Mouse (Mus musculus) colon, adult 2 months (tissue): ENCODE results near the gene Tmem259. TPM values are rescaled to one million over a fixed set of nuclear protein-coding genes. Genes with fewer than 3 reads are reported as not detected.

ENCODE experiments used
- polyA plus RNA-seq: library from polyadenylated mRNA; depleted of rRNA; stranded (reverse); fragments of >200 nt; gene quantifications from 2 replicates; pipeline ENCODE4 v1.2.3, GENCODE M21; 2012; rRNA removed

Gene Tmem259
- polyA plus RNA-seq: 384 and 485 TPM in 2 replicates

DNA sequence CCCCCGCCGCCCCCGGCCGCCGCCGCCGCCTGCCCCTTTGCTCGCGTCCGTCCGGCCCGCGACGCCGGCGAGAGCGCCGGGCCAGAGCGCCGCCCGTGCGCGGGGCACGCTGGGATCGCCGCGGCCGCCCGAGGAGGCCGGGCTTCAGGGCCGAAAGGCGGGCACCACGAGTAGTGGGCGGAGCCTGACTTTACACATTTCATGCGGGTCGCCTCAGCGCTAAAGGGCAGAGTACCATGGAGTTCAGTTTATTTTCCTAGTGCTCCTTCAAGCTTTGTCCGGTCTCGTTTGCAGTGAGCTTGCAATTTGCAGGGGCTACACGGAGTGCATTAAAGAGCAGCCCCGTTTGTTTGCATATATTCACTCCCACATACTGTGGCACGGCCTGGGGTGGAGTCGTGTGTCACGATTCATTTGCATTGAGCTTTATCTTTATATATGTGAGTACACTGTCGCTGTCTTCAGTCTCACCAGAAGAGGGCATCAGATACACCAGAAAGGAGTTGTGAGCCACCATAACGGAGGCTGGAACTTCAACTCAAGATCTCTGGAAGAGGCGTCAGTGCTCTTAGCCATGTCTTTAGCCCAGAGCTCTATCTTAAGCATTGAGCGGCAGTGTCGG lies at the start of gene Tmem259:
Gene Tmem259, minus strand, starts transcription at position 136 of the 622 bp plus-strand sequence.

DNA sequence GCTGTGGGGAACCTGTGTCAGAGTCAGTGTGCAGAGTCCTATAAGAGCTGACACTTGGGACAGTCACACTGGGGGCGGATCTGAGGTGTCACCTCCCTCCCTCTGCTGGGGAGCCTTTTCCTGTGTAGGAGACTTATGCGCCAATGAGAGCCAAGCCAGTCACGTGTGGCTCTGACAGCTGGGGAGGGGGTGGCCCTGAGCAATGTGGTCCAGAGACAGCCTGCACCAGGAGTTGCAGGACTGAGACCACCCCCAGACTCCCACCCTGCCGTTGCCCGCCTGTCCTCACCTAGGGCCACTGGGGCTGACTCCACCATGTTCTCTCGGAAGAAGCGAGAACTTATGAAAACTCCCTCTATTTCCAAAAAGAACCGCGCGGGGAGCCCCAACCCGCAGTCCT lies 32.4 kb upstream of the Tmem259 start, which contains the start of gene Arhgap45:
Gene Arhgap45, plus strand, starts transcription at position 143 of the 400 bp plus-strand sequence.

DNA sequence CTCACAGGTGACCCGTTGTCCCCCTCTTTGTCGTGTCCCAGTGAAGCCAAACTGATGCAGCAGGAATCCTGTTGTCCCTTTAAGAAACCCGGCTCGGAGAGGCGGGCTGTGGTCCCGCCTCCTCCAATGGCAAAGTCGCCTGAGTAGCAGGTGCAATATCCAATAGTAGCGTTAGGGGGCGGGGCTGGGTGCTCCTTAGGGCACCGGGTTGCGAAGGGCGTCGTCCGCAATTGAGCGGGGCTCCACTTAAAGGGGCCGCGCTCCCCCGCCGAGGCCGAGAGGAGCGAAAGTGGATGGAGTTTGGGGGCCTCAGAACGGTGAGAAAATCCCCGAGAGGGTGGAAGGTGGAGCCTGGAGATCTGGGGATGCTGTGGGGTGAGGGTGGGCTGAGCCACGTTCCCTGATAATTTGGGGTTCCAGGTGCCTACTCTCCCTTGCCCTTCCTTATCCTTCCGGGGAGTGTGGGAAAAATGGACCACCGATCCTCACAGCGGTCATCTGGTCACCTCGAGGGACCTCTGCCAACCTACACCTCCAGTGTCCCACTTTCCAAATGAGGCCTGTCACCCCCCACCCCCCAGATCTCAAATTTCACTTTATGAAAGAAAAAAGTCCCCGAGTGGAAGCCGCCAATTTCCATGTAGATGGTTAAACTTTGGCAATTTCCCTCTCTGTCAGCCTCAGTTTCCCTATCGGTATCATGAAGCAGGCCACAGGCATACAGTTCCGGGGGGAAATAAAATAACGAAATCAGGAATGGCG lies 12.3 kb upstream of the Tmem259 start, which contains the start of gene Abca7:
Gene Abca7, plus strand, starts transcription at position 223 of the 762 bp plus-strand sequence.

GRCm38 (mm10) chr10:79988506-79989271 lies 4.6 kb upstream of the Tmem259 start, which contains the start of gene Cnn2:
Gene Cnn2 (plus strand): TSS chr10:79988584.

GRCm38 (mm10) chr10:79970415-79971182 lies 13.5 kb downstream of the Tmem259 start, which contains the start of gene Grin3b:
Gene Grin3b (plus strand): TSS chr10:79970715.

GRCm38 (mm10) chr10:79959847-79960601 lies 24.1 kb downstream of the Tmem259 start, which contains the start of gene Wdr18:
Gene Wdr18 (plus strand): TSS chr10:79960152.

DNA sequence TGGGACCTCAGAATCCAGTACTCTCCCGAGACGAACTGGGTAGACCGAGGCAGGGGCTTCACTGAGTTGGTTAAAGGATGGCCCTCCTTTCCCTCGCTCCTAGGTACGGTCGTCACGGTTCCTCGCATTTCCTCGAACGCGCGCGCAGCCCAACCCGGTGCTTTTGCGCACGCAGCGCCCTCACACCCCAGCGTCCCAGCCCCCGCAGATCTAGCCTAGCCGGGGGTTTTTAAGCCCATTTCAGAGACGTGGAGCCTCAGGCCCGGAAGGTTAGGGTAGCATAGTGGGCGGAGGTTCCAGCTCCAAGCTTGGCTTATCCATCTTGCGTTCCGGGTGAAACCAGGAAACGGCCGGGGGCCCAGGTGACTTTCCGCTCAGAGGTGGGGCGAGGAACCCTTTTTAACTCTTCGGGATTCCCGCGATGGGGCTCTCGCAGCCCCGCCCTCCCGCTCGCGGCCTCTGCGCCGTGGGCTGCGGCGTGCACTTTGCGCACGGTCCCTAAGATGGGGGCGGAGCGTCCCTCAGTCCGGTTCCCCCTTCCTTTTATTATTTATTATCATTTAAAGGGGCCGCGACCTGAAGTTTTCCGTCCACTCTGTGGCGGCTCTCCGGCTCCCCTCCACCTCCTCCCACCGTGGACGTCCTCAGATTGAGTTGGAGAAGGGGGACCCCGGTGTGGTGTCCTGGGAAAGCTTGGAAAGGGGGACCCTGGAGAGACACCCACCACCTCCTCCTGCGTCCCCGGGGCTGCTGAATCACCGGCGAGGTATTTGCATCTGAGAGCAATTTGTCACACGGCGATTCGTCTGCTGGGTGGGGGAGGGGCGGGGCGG lies 57.4 kb downstream of the Tmem259 start, which contains the start of gene Arid3a:
Gene Arid3a, plus strand, starts transcription at position 553 of the 833 bp plus-strand sequence.

Other genes with a start within 250 kb of the Tmem259 start
- gene Polrmt, start 237.7 kb downstream of the Tmem259 start, polyA plus RNA-seq: 71.0 and 77.4 TPM in 2 replicates
- 0.13 TPM in 1 of 2 replicates, not detected in the other for gene Fgf22, start 229.3 kb downstream of the Tmem259 start, polyA plus RNA-seq
- gene Rnf126, start 217.4 kb downstream of the Tmem259 start, polyA plus RNA-seq: 192 and 253 TPM in 2 replicates
- gene Fstl3, start 207.1 kb downstream of the Tmem259 start, polyA plus RNA-seq: 42.9 and 43.6 TPM in 2 replicates
- 0.06 and 0.23 TPM in 2 replicates for gene Prss57, start 193.4 kb downstream of the Tmem259 start, polyA plus RNA-seq
- gene Palm, start 190.8 kb downstream of the Tmem259 start, polyA plus RNA-seq: 35.1 and 37.1 TPM in 2 replicates
- 267 and 317 TPM in 2 replicates for gene Misp, start 163.3 kb downstream of the Tmem259 start, polyA plus RNA-seq
- 273 and 314 TPM in 2 replicates for gene Ptbp1, start 129.9 kb downstream of the Tmem259 start, polyA plus RNA-seq
- gene Prtn3, start 109.9 kb downstream of the Tmem259 start, polyA plus RNA-seq: 2.2 and 2.6 TPM in 2 replicates
- 4.2 and 6.4 TPM in 2 replicates for gene Plppr3, start 109.7 kb downstream of the Tmem259 start, polyA plus RNA-seq
- gene Elane, start 98.1 kb downstream of the Tmem259 start, polyA plus RNA-seq: 0.15 TPM in 1 of 2 replicates, not detected in the other
- 295 and 596 TPM in 2 replicates for gene Cfd, start 93.5 kb downstream of the Tmem259 start, polyA plus RNA-seq
- gene Med16, start 75.4 kb downstream of the Tmem259 start, polyA plus RNA-seq: 82.9 and 84.0 TPM in 2 replicates
- not detected in 2 replicates for gene Gm26602, start 73.5 kb downstream of the Tmem259 start, polyA plus RNA-seq
- 9.5 and 12.7 TPM in 2 replicates for gene Kiss1r, start 67.4 kb downstream of the Tmem259 start, polyA plus RNA-seq
- 358 and 384 TPM in 2 replicates for gene R3hdm4, start 63.1 kb downstream of the Tmem259 start, polyA plus RNA-seq
- 7.1 and 9.2 TPM in 2 replicates for gene Arid3a, start 57.3 kb downstream of the Tmem259 start, polyA plus RNA-seq
- 43.3 and 45.7 TPM in 2 replicates for gene Wdr18, start 24.2 kb downstream of the Tmem259 start, polyA plus RNA-seq
- not detected in 2 replicates for gene Grin3b, start 13.6 kb downstream of the Tmem259 start, polyA plus RNA-seq
- gene Cnn2, start 4.3 kb upstream of the Tmem259 start, polyA plus RNA-seq: 79.8 and 98.8 TPM in 2 replicates
- gene Abca7, start 12.2 kb upstream of the Tmem259 start, polyA plus RNA-seq: 40.3 and 43.6 TPM in 2 replicates
- gene Arhgap45, start 32.3 kb upstream of the Tmem259 start, polyA plus RNA-seq: 24.6 and 25.0 TPM in 2 replicates
- 179 and 185 TPM in 2 replicates for gene Polr2e, start 55.5 kb upstream of the Tmem259 start, polyA plus RNA-seq
- 332 and 514 TPM in 2 replicates for gene Gpx4, start 62.8 kb upstream of the Tmem259 start, polyA plus RNA-seq
- gene Sbno2, start 121.2 kb upstream of the Tmem259 start, polyA plus RNA-seq: 82.3 and 100 TPM in 2 replicates
- gene Stk11, start 131.5 kb upstream of the Tmem259 start, polyA plus RNA-seq: 125 and 133 TPM in 2 replicates
- gene Atp5d, start 154.3 kb upstream of the Tmem259 start, polyA plus RNA-seq: 2,828 and 3,041 TPM in 2 replicates
- 14.1 and 17.1 TPM in 2 replicates for gene Cbarp, start 156.5 kb upstream of the Tmem259 start, polyA plus RNA-seq
- gene Midn, start 163.9 kb upstream of the Tmem259 start, polyA plus RNA-seq: 174 and 187 TPM in 2 replicates
- gene Cirbp, start 181.7 kb upstream of the Tmem259 start, polyA plus RNA-seq: 98.7 and 100 TPM in 2 replicates
- 18.0 and 23.5 TPM in 2 replicates for gene 1600002K03Rik, start 188.6 kb upstream of the Tmem259 start, polyA plus RNA-seq
- gene Efna2, start 195.2 kb upstream of the Tmem259 start, polyA plus RNA-seq: 3.4 and 3.6 TPM in 2 replicates
- gene Mum1, start 242.1 kb upstream of the Tmem259 start, polyA plus RNA-seq: 25.4 and 27.3 TPM in 2 replicates